Mouse (Mus musculus): Measurements from ENCODE around the gene Mrps10. TPM values are rescaled to one million over a fixed set of nuclear protein-coding genes. Genes with fewer than 3 reads are reported as not detected.

Mrps10 gene
- total RNA-seq, 2 experiments from 2014 or later, result 53.6 to 89.1 TPM

Other genes with a start within 250 kb of the Mrps10 start
- 0.32 and 0.86 TPM in 2 replicates for gene Guca1b, start 16.5 kb downstream of the Mrps10 start, total RNA-seq (2015)
- 0.37 and 0.81 TPM in 2 replicates for gene Guca1b, start 16.5 kb downstream of the Mrps10 start, total RNA-seq (2017)
- gene Guca1a, start 31.7 kb downstream of the Mrps10 start, total RNA-seq (2015), result 8.2 and 8.7 TPM in 2 replicates
- gene Guca1a, start 31.7 kb downstream of the Mrps10 start, total RNA-seq (2017), result 0.68 and 2.8 TPM in 2 replicates
- gene AI661453, start 67.7 kb downstream of the Mrps10 start, total RNA-seq (2015), result 1.6 and 2.3 TPM in 2 replicates
- 0.29 and 0.71 TPM in 2 replicates for gene AI661453, start 67.7 kb downstream of the Mrps10 start, total RNA-seq (2017)
- gene 1700001C19Rik, start 68.5 kb downstream of the Mrps10 start, total RNA-seq (2015), result 0.12 and 0.27 TPM in 2 replicates
- 0.33 and 0.95 TPM in 2 replicates for gene 1700001C19Rik, start 68.5 kb downstream of the Mrps10 start, total RNA-seq (2017)
- gene Taf8, start 133.4 kb downstream of the Mrps10 start, total RNA-seq (2015), result 14.7 and 19.1 TPM in 2 replicates
- gene Taf8, start 133.4 kb downstream of the Mrps10 start, total RNA-seq (2017), result 32.1 and 33.4 TPM in 2 replicates
- 95.3 and 100 TPM in 2 replicates for gene Ccnd3, start 136.2 kb downstream of the Mrps10 start, total RNA-seq (2015)
- gene Ccnd3, start 136.2 kb downstream of the Mrps10 start, total RNA-seq (2017), result 51.4 and 53.8 TPM in 2 replicates
- 9.8 and 11.6 TPM in 2 replicates for gene Bysl, start 242.6 kb downstream of the Mrps10 start, total RNA-seq (2015)
- 15.4 and 16.0 TPM in 2 replicates for gene Bysl, start 242.6 kb downstream of the Mrps10 start, total RNA-seq (2017)
- gene Med20, start 242.7 kb downstream of the Mrps10 start, total RNA-seq (2015), result 20.4 and 23.8 TPM in 2 replicates
- gene Med20, start 242.7 kb downstream of the Mrps10 start, total RNA-seq (2017), result 37.7 and 40.7 TPM in 2 replicates
- gene Gm20517, start 242.7 kb downstream of the Mrps10 start, total RNA-seq (2015), result 0.56 and 2.2 TPM in 2 replicates
- gene Gm20517, start 242.7 kb downstream of the Mrps10 start, total RNA-seq (2017), result 3.4 and 3.6 TPM in 2 replicates